Mouse (Mus musculus) naive thymus-derived CD4-positive, alpha-beta T cell, adult 5 months (primary cell): ENCODE measurements around the gene Dcaf8. TPM values are rescaled to one million over a fixed set of nuclear protein-coding genes. Genes with fewer than 3 reads are reported as not detected.

Experiments
- polyA plus RNA-seq: library from polyadenylated mRNA; unstranded; fragments of 100-300 nt; shearing (Covaris generic); gene quantifications from one replicate; pipeline ENCODE4 v1.2.1, GENCODE M21; 2017

Dcaf8 gene
- 132 TPM for polyA plus RNA-seq

DNA sequence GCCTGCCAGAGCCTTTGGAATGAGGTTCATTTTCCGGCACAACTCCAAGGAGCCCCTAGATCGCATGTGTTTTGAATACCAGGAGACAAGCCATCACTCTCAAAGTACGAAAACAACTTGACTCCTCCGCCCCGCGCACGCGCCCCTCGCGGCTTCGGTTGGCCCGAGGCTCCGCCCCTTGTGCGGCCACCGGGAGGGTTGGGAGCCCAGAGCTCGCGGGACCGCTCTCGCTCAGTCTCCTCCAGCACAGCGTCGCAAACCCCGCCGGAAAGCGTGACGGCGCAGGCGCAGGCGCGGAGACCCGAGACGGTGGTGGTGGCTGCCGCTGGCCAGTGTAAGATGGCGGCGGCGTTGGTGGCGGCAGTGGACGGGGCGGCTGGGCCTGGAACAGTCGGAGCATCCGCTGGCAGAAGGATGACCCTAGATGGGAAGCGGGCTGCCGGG is at the start of gene Dcaf8:
TSS of gene Dcaf8 (plus strand) at position 250 of the 444 bp plus-strand sequence.

DNA sequence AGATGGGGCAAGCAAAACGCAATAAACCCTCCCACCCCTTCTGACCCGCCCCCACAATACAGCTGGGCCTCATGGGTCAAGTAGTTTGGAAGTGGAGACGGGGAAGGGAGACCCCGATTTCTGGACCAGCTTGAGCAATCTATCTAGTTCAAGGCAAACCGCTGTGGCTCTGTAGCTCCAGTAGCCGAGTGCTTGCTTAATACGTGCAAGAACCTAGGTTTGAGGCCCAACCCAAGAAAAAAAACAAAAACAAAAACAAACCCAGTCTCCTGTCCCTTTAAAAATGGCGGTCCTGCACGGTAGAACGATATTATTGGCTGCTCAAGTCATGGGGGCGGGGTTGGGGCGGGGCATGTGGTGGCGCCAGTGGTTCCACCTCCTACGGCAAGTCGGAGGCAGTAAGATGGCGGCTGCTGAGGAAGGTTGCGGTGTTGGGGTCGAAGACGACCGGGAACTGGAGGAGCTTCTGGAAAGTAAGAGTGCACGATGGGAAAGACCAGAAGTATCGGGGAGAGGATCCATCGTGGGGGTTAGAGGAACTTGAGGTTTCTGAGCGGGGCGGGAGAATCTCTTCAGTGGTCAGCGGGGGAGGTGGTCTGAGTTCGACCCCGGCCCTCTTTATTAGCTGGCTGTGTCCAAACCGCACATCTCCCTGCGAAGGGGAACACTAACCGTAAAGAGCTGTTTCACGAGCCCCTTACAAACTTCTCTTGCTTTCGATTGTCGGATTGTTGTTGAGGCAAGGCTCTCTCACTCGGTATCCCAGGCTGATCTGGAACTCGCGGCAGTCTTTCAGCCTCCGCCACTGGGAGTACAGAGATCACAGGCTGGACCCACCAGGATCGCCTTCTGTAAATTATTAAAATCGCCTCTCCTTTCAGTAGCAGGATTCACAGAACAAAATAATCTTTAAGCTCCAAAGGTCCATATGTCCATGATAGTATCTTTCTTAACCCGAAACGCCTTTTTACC is 21.2 kb upstream of the Dcaf8 start, which contains the start of gene Pex19:
TSS of gene Pex19 (plus strand) at position 380 of the 972 bp plus-strand sequence.

DNA sequence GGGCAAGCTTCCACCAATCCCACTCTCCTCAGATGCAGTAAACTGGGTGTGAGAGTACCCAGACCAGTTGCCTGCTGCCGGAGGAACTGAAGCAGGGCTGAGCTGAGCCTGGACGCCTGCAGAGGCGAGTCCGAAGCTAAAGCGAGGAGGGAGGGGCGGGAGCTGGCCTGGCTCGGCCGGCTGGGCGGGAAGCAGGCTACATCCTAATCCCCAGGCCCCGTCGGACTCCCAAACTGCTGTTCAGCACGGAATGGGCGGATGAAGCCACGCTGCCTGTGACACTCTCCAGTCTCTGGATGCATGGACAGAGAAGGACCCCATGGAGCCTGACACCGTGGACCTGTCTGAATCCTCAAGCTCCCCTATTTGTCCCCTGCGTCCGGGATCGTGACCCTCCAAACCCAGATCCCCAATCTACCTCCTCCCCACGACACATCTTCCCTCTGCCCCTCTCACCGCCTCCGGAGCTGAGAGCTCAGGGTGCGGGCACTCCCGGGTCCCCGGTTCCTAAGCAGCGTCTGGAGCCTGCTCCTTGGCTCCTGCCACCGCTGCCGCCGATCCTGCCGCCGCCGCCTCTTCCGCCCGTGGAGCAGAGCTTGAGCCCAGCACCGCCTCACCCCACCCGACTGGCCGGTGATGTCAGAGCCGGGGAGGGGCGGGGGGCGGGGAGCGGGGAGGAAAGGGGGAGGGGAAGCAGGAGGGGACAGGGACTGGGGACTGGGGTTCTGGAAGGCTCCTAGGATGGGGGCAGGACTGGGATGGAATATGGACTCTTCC is 58.4 kb downstream of the Dcaf8 start, which contains the start of gene Pea15a:
TSS of gene Pea15a (minus strand) at position 664 of the 777 bp plus-strand sequence.

DNA sequence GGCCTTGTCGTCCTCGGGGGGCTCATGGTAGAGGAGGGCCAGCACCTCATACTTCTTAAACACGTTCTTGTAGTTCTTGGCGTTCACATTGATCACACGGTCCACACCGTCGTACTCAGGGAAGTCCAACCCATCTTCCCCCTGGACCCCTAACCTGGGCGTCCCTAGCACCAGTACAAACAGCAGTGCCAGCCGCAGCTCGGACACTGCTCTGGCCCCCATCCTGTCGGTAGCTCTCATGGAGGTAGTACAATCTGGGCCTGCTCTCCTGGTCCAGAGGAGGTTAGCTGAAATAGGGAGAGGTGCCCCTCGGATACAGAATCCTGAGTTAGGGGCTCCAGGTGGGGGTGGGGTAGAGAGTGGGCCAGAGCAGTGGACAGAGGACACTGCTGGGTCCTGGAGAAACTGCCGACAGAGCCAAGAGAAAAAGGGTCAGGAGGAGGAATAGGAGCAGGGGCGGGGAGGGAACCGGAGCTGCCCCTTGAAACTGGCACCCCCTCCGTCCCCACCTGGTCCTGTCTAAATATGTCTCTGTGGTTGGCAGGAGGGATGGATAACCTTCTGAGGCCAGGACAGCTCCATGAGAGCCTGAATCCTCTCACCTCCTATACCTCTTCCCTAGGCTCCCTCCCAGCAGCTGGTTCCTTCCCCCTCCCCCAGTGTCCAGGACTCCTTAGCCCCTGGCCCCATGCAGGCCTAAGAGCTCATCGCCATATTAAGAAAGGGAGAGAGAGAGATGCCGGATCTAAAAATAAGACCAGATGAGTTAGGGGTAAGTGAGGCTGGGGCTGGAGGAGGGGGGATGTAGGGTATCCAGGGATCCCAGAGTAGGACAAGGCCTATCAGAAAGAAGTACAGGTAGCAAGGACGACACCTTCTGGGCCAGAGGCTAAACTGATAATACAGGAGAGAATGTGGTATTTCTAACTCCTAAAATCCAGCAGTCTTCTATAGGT is 71.8 kb downstream of the Dcaf8 start, which contains the start of gene Casq1:
TSS of gene Casq1 (minus strand) at position 418 of the 956 bp plus-strand sequence.

Other genes starting within 250 kb of the Dcaf8 start
- 235 TPM for gene Slamf6, start 230.6 kb upstream of the Dcaf8 start, polyA plus RNA-seq
- 1.4 TPM for gene Vangl2, start 119.6 kb upstream of the Dcaf8 start, polyA plus RNA-seq
- not detected for gene Nhlh1, start 90.5 kb upstream of the Dcaf8 start, polyA plus RNA-seq
- 199 TPM for gene Copa, start 65.6 kb upstream of the Dcaf8 start, polyA plus RNA-seq
- 102 TPM for gene Ncstn, start 65.3 kb upstream of the Dcaf8 start, polyA plus RNA-seq
- 41.6 TPM for gene Pex19, start 21.3 kb upstream of the Dcaf8 start, polyA plus RNA-seq
- 102 TPM for gene Pea15a, start 58.7 kb downstream of the Dcaf8 start, polyA plus RNA-seq
- gene Casq1, start 71.8 kb downstream of the Dcaf8 start, polyA plus RNA-seq = not detected
- gene Atp1a4, start 110.3 kb downstream of the Dcaf8 start, polyA plus RNA-seq = not detected
- 26.6 TPM for gene Igsf8, start 113.6 kb downstream of the Dcaf8 start, polyA plus RNA-seq
- not detected for gene Atp1a2, start 150.0 kb downstream of the Dcaf8 start, polyA plus RNA-seq
- gene Kcnj9, start 181.2 kb downstream of the Dcaf8 start, polyA plus RNA-seq = not detected
- gene Kcnj10, start 193.1 kb downstream of the Dcaf8 start, polyA plus RNA-seq = not detected
- 8.2 TPM for gene Pigm, start 228.5 kb downstream of the Dcaf8 start, polyA plus RNA-seq